Mouse (Mus musculus) stomach, embryonic 15.5 days (tissue): Measurements from ENCODE around the gene Rgs9. TPM values are rescaled to one million over a fixed set of nuclear protein-coding genes. Genes with fewer than 3 reads are reported as not detected.

Experiments used
- ATAC-seq: fragments of 200-750 bp; cut with Nextera tagmentation; 2 replicates; pipeline ENCODE4 v1.8.0; 2017; ENCODE audit warnings: low read depth, moderate number of reproducible peaks, moderate TSS enrichment; ENCODE audit not compliant: insufficient read depth, low FRiP score
- H3K27ac ChIP-seq: fragments of 300-500 bp; sonication (generic); 2 replicates; pipeline ENCODE4 v1.5.1; 2015; ENCODE audit warnings: mild to moderate bottlenecking, inconsistent platforms
- H3K27me3 ChIP-seq: fragments of 300-500 bp; sonication (generic); replicated peaks from 2 replicates; pipeline ENCODE4 v1.6.1; 2015; ENCODE audit warnings: inconsistent platforms
- H3K36me3 ChIP-seq: fragments of 300-500 bp; sonication (generic); 2 replicates; pipeline ENCODE4 v1.6.1; 2015; ENCODE audit warnings: inconsistent platforms
- H3K4me1 ChIP-seq: fragments of 300-500 bp; sonication (generic); 2 replicates; pipeline ENCODE4 v1.6.1; 2015; ENCODE audit warnings: inconsistent platforms
- H3K4me2 ChIP-seq: fragments of 300-500 bp; sonication (generic); 2 replicates; pipeline ENCODE4 v1.6.1; 2015; ENCODE audit warnings: mild to moderate bottlenecking, inconsistent platforms
- H3K4me3 ChIP-seq: fragments of 300-500 bp; sonication (generic); replicated peaks from 2 replicates; pipeline ENCODE4 v1.5.1; 2015; ENCODE audit warnings: inconsistent platforms
- H3K9ac ChIP-seq: fragments of 300-500 bp; sonication (generic); 2 replicates; pipeline ENCODE4 v1.6.1; 2015; ENCODE audit warnings: inconsistent platforms
- H3K9me3 ChIP-seq: fragments of 300-500 bp; sonication (generic); 2 replicates; pipeline ENCODE4 v1.6.1; 2016; ENCODE audit warnings: inconsistent platforms
- WGBS: fragments of 180-500 bp; shearing (Covaris S2); methylation state at CpG from one replicate; pipeline ENCODE4 v1.1.7; 2015; 5-methylcytosine and 5-hydroxymethylcytosine counted together
- polyA plus RNA-seq: library from polyadenylated mRNA; unstranded; fragments of >200 nt; fragmentation: Nextera tagmentation; extraction: Ambion mirVana; gene quantifications from 2 replicates; pipeline ENCODE4 v1.2.1, GENCODE M21; 2015

Rgs9 gene
- polyA plus RNA-seq, 1 experiment from 2014 or later = 2.3 TPM

DNA sequence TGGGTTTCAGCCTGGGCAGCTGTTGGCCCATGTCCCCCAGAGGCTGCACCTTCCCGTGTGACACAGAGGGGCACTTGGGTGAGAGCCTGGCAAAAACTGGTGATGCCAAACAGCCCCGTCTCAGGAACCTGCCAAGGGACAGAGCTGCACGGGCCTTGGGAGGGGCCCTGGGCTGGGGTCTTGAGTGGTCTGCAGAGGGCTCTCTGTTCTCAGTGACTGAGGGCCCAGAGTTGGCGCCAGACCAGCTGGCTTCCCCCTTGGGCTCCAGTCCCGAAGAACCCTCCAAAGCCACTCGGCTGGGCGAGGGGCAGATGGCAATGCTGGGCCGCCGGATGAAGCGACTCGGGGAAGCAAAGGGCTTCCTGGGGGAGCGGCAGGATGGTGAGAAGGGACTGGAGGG is 70.8 kb downstream of the Rgs9 start:
- Histone ChIP-seq H3K27ac (no peak overlapping the region), H3K27me3 (no peaks in the 10 kb centered on the region), H3K36me3 (no peaks in the 10 kb centered on the region), H3K4me1 (no peaks in the 10 kb centered on the region), H3K4me3 (no peak overlapping the region), H3K9me3 (no peaks in the 10 kb centered on the region), H3K9ac (no peak overlapping the region), H3K4me2 (no peak overlapping the region)
- ATAC-seq = no peak
- WGBS = 79% methylated on average over 12 of the region's 12 CpGs

DNA sequence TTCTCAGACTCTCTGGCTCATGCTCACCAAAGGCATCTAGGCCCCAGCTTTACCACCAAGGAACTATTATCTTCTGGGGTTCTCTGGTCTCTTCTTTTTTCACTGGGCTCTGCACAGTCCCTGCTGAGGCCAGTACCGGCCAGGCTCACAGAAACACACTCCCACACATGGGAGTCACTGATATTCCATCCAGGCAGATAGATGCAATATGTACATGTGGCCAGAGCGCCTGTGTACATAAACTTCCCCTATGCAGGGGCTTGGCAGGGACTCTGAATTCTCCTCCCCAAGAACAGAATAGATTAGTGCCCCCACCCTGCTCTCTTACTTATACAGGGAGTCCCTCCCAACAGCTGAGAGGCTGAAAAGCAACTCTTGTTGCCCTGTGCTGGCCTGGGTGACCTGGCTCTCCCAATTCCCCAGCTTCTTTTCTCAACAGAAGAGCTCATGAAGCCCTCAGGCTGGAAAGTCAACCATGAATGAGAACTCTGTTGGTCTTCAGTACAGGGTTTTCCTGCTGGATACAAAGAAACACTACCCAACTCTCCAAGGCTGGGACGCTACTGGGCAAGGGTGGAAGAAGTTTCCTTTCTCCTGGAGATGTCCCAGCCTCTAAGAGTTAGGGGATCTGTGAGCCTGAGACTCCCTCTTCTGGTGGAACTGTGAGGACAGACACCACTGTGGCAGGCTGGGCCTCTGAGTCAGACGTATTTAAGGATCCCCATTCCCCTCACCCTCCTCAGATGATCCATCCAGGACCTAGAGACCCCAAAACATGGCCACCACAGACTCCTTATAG is 76.5 kb downstream of the Rgs9 start:
- Histone ChIP-seq H3K27me3 (no peaks in the 10 kb centered on the region), H3K9me3 (no peaks in the 10 kb centered on the region), H3K27ac (no peak overlapping the region), H3K4me1 (no peaks in the 10 kb centered on the region), H3K36me3 (no peaks in the 10 kb centered on the region), H3K4me2 (no peak overlapping the region), H3K9ac (no peak overlapping the region), H3K4me3 (no peak overlapping the region)
- no peak for ATAC-seq
- 40% methylated on average over 4 of the region's 4 CpGs for WGBS

- Histone ChIP-seq H3K4me1 (no peaks in the 10 kb centered on the region), H3K9ac (no peak overlapping the region), H3K27me3 (no peaks in the 10 kb centered on the region), H3K4me2 (no peak overlapping the region), H3K4me3 (no peak overlapping the region), H3K27ac (no peak overlapping the region), H3K9me3 (no peaks in the 10 kb centered on the region), H3K36me3 (no peaks in the 10 kb centered on the region)
- ATAC-seq = no peak
- 74% methylated on average over 15 of the region's 15 CpGs for WGBS
Observed at GRCm38 (mm10) chr11:109218722-109219430, 79.1 kb downstream of the Rgs9 start.

DNA sequence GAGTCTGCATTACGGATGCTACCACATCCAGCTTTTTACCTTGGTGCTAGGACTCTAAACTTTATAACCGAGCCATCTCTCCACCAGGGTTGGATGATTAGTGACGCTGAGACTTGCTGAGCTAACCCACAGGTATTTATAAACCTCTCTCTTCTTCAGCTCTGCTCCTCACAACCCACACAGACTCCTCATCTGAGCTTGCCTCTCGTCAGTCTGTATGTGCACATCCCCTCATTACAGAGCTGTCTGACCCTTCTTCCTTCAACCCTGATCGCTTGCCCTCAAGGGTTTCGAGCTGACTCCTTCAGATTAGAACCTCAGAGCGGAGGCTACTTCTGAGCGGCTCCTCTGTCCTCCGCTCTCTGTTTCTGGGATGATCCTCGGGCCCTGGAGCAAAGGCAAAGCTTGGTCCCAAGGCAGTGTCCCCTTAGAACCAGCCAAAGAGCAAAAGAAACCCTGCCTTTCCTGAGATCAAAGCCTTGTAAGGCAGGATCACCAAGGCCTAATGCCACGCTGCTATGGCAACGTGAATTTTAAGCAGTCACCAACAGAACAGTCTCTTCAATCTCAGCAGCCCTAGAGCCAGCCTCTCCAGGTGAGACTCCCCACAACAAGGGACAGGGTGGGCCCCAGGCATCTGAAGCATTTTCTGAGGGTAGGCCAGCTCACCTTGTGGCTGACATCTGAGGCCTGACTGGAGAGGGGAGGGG is 79.9 kb downstream of the Rgs9 start:
- Histone ChIP-seq H3K4me3 (no peak overlapping the region), H3K9ac (no peak overlapping the region), H3K36me3 (no peaks in the 10 kb centered on the region), H3K27me3 (no peaks in the 10 kb centered on the region), H3K4me2 (no peak overlapping the region), H3K9me3 (no peaks in the 10 kb centered on the region), H3K4me1 (no peaks in the 10 kb centered on the region), H3K27ac (no peak overlapping the region)
- no peak for ATAC-seq
- 60% methylated on average over 12 of the region's 12 CpGs for WGBS

GRCm38 (mm10) chr11:109210772-109211171 is 87.2 kb downstream of the Rgs9 start:
- 63% methylated on average over 11 of the region's 11 CpGs for WGBS
- Histone ChIP-seq H3K36me3 (no peaks in the 10 kb centered on the region), H3K9ac (no peak overlapping the region)

GRCm38 (mm10) chr11:109210341-109210740 is 87.6 kb downstream of the Rgs9 start:
- Histone ChIP-seq H3K9me3 (no peaks in the 10 kb centered on the region), H3K36me3 (no peaks in the 10 kb centered on the region), H3K27ac (no peak overlapping the region), H3K4me2 (no peak overlapping the region), H3K27me3 (no peaks in the 10 kb centered on the region), H3K9ac (no peak overlapping the region), H3K4me1 (no peaks in the 10 kb centered on the region), H3K4me3 (no peak overlapping the region)
- ATAC-seq = no peak
- WGBS = 63% methylated on average over 7 of the region's 7 CpGs

More at GRCm38 (mm10) chr11:109210772-109211171, 87.2 kb downstream of the Rgs9 start:
- ATAC-seq = no peak
- no peak overlapping the region for H3K4me2 ChIP-seq
- no peaks in the 10 kb centered on the region for H3K4me1 ChIP-seq
- H3K4me3 ChIP-seq = no peak overlapping the region
- no peaks in the 10 kb centered on the region for H3K9me3 ChIP-seq
- H3K27me3 ChIP-seq = no peaks in the 10 kb centered on the region
- H3K27ac ChIP-seq = no peak overlapping the region

DNA sequence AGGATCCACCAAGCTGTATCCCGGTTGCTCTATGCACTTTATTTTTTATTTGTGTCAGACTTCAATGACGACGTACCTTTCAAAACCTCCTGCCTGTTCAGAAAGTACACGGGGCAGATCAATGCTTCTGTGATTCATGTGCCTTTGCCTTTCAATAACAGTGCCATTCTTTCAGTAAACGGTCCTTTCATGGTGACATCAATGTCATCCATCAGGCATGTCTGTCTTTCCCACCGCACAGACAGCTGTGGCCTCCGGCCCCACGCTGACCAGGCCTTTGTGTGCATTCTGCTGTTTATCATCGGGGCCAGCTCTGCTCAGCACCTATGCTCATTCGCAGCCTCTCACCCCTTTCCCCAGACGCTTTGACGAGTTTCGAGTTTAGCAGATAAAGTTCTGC is 91.2 kb downstream of the Rgs9 start:
- Histone ChIP-seq H3K4me1 (no peaks in the 10 kb centered on the region), H3K36me3 (no peaks in the 10 kb centered on the region), H3K4me3 (no peak overlapping the region), H3K27me3 (no peaks in the 10 kb centered on the region), H3K9ac (no peak overlapping the region), H3K4me2 (no peak overlapping the region), H3K9me3 (no peaks in the 10 kb centered on the region), H3K27ac (no peak overlapping the region)
- no peak for ATAC-seq
- 19% methylated on average over 13 of the region's 13 CpGs for WGBS

DNA sequence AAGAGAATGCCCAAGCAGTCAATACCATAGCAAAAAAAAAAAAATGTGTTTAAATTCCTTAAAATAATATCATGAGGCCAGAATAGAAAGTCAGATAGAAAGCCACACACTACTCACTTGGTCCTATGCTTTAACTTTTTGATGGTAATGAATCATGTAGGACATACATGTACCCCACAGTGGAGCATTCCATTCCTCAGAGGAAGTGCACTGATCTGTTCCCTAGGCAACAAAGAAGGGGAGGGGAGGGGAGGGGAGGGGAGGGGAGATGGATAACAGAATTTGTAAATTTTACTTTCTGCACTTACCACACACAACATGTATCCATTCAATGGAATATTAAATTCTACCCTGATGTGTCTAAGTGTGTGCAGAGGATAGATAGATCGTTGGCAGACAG is 91.9 kb downstream of the Rgs9 start:
- no peak for ATAC-seq
- 84% methylated on average over 1 of the region's 1 CpGs for WGBS
- H3K9me3 ChIP-seq = no peaks in the 10 kb centered on the region
- no peak overlapping the region for H3K9ac ChIP-seq
- no peak overlapping the region for H3K27ac ChIP-seq
- H3K36me3 ChIP-seq = no peaks in the 10 kb centered on the region
- no peaks in the 10 kb centered on the region for H3K27me3 ChIP-seq
- no peak overlapping the region for H3K4me3 ChIP-seq
- H3K4me2 ChIP-seq = no peak overlapping the region
- no peaks in the 10 kb centered on the region for H3K4me1 ChIP-seq

DNA sequence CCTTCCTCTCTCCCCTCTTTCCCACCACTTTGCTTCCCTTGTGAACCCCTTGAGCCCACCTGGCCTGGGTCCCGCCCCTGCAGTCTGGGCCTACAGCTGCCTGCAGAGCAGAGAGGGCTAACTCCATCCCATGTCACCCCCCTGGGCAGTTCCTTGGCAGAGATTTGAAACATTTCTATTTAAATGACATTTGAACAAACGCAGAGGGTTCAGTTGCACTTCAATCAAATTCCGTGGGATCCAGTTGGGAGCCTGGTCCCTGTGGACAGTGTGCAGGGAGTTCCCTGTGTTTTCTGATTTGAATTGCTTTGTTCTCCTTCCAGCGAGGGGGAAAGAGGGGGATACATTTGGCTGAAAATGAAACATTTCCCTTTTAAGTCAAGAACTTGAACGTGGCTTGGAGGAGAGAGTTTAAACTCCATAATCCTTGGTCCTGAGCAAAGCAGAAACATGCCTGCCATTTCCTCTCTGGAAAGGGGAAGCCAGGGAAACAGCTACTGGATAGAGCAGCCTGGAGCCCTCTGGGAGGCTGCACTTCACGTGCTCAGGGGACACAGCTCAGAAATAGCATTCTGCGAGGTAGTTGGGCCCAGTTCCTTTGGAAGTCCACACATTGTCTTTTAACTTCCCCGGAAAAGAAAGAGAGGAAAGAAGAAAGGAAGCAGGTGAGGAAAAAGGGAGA is 98.2 kb downstream of the Rgs9 start:
- peaks cover 6% of the 10 kb centered on the region; the same call in 1 of the 2 replicates for H3K4me1 ChIP-seq

GRCm38 (mm10) chr11:109192673-109193557 is 105.0 kb downstream of the Rgs9 start:
- H3K4me1 ChIP-seq = no peaks in the 10 kb centered on the region
- no peaks in the 10 kb centered on the region for H3K9me3 ChIP-seq
- 46% methylated on average over 15 of the region's 15 CpGs for WGBS
- no peaks in the 10 kb centered on the region for H3K27me3 ChIP-seq
- no peak overlapping the region for H3K27ac ChIP-seq
- H3K4me3 ChIP-seq = no peak overlapping the region
- H3K4me2 ChIP-seq = no peak overlapping the region
- no peaks in the 10 kb centered on the region for H3K36me3 ChIP-seq
- no peak overlapping the region for H3K9ac ChIP-seq
- peak; percentile 27; the same call in 1 of the 2 replicates for ATAC-seq

More for the DNA sequence above, 98.2 kb downstream of the Rgs9 start:
- WGBS = 32% methylated on average over 8 of the region's 8 CpGs
- Histone ChIP-seq H3K9me3 (no peaks in the 10 kb centered on the region), H3K27me3 (no peaks in the 10 kb centered on the region), H3K27ac (no peak overlapping the region), H3K4me3 (no peak overlapping the region), H3K9ac (no peak overlapping the region), H3K4me2 (no peak overlapping the region), H3K36me3 (no peaks in the 10 kb centered on the region)
- ATAC-seq = no peak

GRCm38 (mm10) chr11:109188235-109188634 is 109.7 kb downstream of the Rgs9 start:
- 82% methylated on average over 5 of the region's 5 CpGs for WGBS
- no peaks in the 10 kb centered on the region for H3K27me3 ChIP-seq
- no peak overlapping the region for H3K4me2 ChIP-seq
- no peak for ATAC-seq
- no peak overlapping the region for H3K9ac ChIP-seq
- H3K27ac ChIP-seq = no peak overlapping the region
- H3K9me3 ChIP-seq = no peaks in the 10 kb centered on the region
- H3K4me3 ChIP-seq = no peak overlapping the region
- H3K36me3 ChIP-seq = no peaks in the 10 kb centered on the region
- H3K4me1 ChIP-seq = no peaks in the 10 kb centered on the region
